Mouse (Mus musculus): Measurements from ENCODE around the gene Ubl4b. TPM values are rescaled to one million over a fixed set of nuclear protein-coding genes. Genes with fewer than 3 reads are reported as not detected.

Gene Ubl4b
- not detected for polyA plus RNA-seq (2017; shearing (Covaris generic))

DNA sequence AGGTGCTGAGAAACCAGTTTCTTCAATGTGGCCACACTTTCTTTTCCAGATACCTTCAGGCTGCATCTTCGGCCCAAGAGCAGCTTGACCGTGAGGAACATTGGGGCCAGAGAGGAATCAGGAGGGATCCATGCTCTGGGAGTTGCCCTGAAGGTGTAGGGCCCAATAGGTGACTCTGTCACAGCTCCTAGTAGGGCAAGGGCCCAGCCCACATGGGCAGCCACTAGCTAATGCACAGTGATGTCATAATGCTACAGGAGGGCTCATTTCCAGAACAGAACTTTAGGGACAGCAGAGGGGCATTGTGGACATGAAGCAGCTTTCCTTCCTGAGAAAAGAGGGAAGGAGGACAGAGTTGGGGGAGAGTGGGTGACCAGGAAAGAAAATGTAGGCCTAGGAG, at the start of gene Ubl4b:
TSS of gene Ubl4b (minus strand) at position 232 of the 400 bp plus-strand sequence.

DNA sequence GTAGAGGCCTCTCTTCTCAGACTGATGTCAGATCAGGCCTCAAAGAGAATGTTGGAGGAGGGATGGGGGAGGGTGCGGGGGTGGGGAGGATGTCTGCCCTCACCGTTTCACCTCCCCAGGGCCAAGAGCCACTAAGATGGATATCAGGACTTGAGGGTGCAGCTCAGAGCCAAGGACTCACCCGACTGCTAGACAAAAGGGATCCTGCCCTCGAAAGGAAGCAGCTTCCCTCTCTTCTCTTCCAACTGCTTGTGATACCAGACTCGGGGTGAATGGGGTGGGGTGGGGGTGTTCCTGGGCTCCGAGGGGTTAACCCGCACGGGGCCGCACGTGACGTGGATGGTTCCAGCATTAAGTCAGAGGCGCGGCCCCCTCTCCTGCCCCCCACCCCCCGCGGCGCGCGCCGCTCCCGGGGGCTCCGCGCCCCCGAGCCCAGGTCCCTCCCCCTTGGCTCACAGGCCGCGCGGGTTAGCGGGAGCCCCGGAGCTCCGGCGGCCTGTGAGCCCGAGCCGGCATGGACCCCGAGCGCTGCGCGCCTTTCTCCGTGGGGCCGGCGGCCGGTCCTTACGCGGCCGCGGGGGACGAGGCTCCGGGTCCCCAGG, 39.9 kb upstream of the Ubl4b start, which contains the start of gene Alx3:
TSS of gene Alx3 (plus strand) at position 370 of the 602 bp plus-strand sequence.

DNA sequence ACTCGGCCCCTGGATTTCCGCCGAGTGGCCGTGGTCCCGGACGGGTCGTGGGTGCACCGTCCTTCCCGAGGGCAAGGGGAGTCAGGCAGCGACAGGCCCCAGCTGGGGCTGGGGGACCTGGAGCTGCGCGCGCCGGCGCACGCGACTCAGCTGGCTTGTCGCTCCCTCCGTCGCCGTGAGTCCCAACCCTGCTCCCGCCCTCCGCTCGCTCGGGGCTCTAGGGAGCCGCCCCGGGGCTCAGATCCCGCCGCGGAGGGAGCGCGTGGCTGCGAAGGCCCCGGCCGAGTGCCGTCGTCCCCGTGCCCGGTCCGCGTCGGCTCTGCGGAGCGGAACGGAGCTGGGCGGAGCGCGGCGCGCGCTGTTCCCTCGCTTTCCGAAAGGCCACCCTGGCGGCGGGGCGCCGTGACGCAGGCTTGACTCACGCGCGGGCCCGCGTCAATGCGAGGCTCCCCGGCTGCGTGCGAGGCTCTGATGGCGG, 37.2 kb downstream of the Ubl4b start, which contains the start of gene Slc6a17:
TSS of gene Slc6a17 (minus strand) at position 388 of the 478 bp plus-strand sequence.

Other genes with a start within 250 kb of the Ubl4b start
- 13.3 TPM for gene Rbm15, start 221.4 kb downstream of the Ubl4b start, polyA plus RNA-seq (2017; shearing (Covaris generic))
- not detected for gene Kcnc4, start 95.5 kb downstream of the Ubl4b start, polyA plus RNA-seq (2017; shearing (Covaris generic))
- gene Slc6a17, start 37.1 kb downstream of the Ubl4b start, polyA plus RNA-seq (2017; shearing (Covaris generic)), result not detected
- not detected for gene Alx3, start 40.0 kb upstream of the Ubl4b start, polyA plus RNA-seq (2017; shearing (Covaris generic))
- gene Gm10961, start 76.2 kb upstream of the Ubl4b start, polyA plus RNA-seq (2017; shearing (Covaris generic)), result not detected
- 49.6 TPM for gene Strip1, start 76.6 kb upstream of the Ubl4b start, polyA plus RNA-seq (2017; shearing (Covaris generic))
- 75.2 TPM for gene Ahcyl1, start 141.5 kb upstream of the Ubl4b start, polyA plus RNA-seq (2017; shearing (Covaris generic))
- gene Csf1, start 205.4 kb upstream of the Ubl4b start, polyA plus RNA-seq (2017; shearing (Covaris generic)), result 3.3 TPM